Mouse (Mus musculus) c-Kit-positive CD71-positive TER-119-negative erythroid progenitor cells, embryonic 14.5 days (primary cell): ENCODE measurements at regions not wholly inside any gene's neighbourhood (a gene's known extent, or its start where the extent isn't known, plus 50 kb on each side); places are given as distances from the start of the nearest gene placed in this dataset.
A peak's percentile ranks its signal among the peaks of the same experiment; 100 is the strongest.

Experiments
- DNase-seq: peaks from one replicate; pipeline ENCODE4 v3.0.0-alpha.2; 2013; ENCODE audit warnings: low read depth

GRCm38 (mm10) chr9:72218736-72219135 lies 55.9 kb upstream of the Zfp280d start:
- no peak for DNase-seq

- DNase-seq: no peak
Measured at GRCm38 (mm10) chr9:72219892-72220291, 54.8 kb upstream of the Zfp280d start.

DNA sequence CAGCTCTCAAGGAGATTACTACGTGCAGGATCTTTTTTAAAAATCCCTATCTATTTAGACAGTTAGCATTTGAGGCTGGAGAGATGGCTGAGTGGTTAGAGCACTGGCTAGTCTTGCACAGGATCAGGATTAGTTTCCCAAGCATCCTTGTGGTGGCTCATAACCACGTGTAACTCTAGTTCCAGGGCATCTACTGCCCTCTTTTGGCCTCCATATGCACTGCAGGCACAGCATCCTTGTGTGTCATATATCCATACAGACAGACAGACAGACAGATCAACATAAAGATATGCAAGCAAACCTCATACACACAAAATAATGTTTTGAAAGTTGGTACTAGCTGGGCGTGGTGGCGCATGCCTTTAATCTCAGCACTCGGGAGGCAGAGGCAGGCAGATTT lies 53.3 kb upstream of the Zfp280d start:
- peak; percentile 9 for DNase-seq
